Mouse (Mus musculus) spleen, adult 18-20 months (tissue): ENCODE results near the gene Bcr.

Experiments
- DNase-seq, 2 experiments: peaks; one replicate each; pipeline ENCODE4 v3.0.0; 2022; ENCODE audit warnings: mixed read lengths in 2 of 2

The Bcr gene

GRCm38 (mm10) chr10:75187366-75188056 is 127.1 kb downstream of the Bcr start:
- DNase-seq = no peak

GRCm38 (mm10) chr10:75191647-75192046 is 131.3 kb downstream of the Bcr start:
- no peak for DNase-seq

- DNase-seq = no peak
These were observed 137.4 kb downstream of the Bcr start for GRCm38 (mm10) chr10:75197817-75198216.

- no peak for DNase-seq
These were observed 140.3 kb downstream of the Bcr start for GRCm38 (mm10) chr10:75200733-75201132.

GRCm38 (mm10) chr10:75206192-75206591 is 145.8 kb downstream of the Bcr start:
- DNase-seq = no peak

- DNase-seq = no peak
These were observed 150.4 kb downstream of the Bcr start for GRCm38 (mm10) chr10:75210841-75211240.

- peak; percentile 93 to 96 for DNase-seq
These were observed 151.6 kb downstream of the Bcr start, which contains the start of gene Specc1l for GRCm38 (mm10) chr10:75211807-75212645. Gene Specc1l (plus strand): TSS chr10:75212073.

- no peak for DNase-seq
These were observed 152.6 kb downstream of the Bcr start for GRCm38 (mm10) chr10:75212981-75213380.

- DNase-seq = no peak
These were observed 160.3 kb downstream of the Bcr start for GRCm38 (mm10) chr10:75220722-75221121.

GRCm38 (mm10) chr10:75221936-75222610 is 161.7 kb downstream of the Bcr start:
- no peak for DNase-seq

GRCm38 (mm10) chr10:75222611-75222998 is 162.2 kb downstream of the Bcr start:
- peak; percentile 31 to 44 for DNase-seq

GRCm38 (mm10) chr10:75224154-75224553 is 163.8 kb downstream of the Bcr start:
- no peak for DNase-seq

GRCm38 (mm10) chr10:75224630-75225029 is 164.2 kb downstream of the Bcr start:
- DNase-seq = no peak

- DNase-seq = no peak
These were observed 167.0 kb downstream of the Bcr start for GRCm38 (mm10) chr10:75227381-75227780.

GRCm38 (mm10) chr10:75230572-75230971 is 170.2 kb downstream of the Bcr start:
- no peak for DNase-seq

- DNase-seq = no peak
These were observed 171.5 kb downstream of the Bcr start for GRCm38 (mm10) chr10:75231876-75232275.

- no peak for DNase-seq
These were observed 172.3 kb downstream of the Bcr start for GRCm38 (mm10) chr10:75232612-75233155.

- no peak for DNase-seq
These were observed 173.1 kb downstream of the Bcr start for GRCm38 (mm10) chr10:75233489-75233888.
